Mouse (Mus musculus): ENCODE results near the gene Ccr3. TPM values are rescaled to one million over a fixed set of nuclear protein-coding genes. Genes with fewer than 3 reads are reported as not detected.

The Ccr3 gene
- 4.6 TPM for polyA plus RNA-seq (2017; shearing (Covaris generic))

GRCm38 (mm10) chr9:124021672-124022071 is at the start of gene Ccr3:
Gene Ccr3 (plus strand): TSS chr9:124021972.

GRCm38 (mm10) chr9:123978308-123978707 is 43.5 kb upstream of the Ccr3 start, which contains the start of gene Ccr1l1:
Gene Ccr1l1 (minus strand): TSS chr9:123978408.

Other genes starting within 250 kb of the Ccr3 start
- gene Cxcr6, start 215.5 kb upstream of the Ccr3 start, polyA plus RNA-seq (2017; shearing (Covaris generic)), result 21.6 TPM
- gene Fyco1, start 170.1 kb upstream of the Ccr3 start, polyA plus RNA-seq (2017; shearing (Covaris generic)), result 61.5 TPM
- gene Xcr1, start 159.9 kb upstream of the Ccr3 start, polyA plus RNA-seq (2017; shearing (Covaris generic)), result 0.49 TPM
- 0.50 TPM for gene Ccr1, start 53.3 kb upstream of the Ccr3 start, polyA plus RNA-seq (2017; shearing (Covaris generic))
- not detected for gene Ccr1l1, start 43.6 kb upstream of the Ccr3 start, polyA plus RNA-seq (2017; shearing (Covaris generic))
- gene Ccr2, start 80.0 kb downstream of the Ccr3 start, polyA plus RNA-seq (2017; shearing (Covaris generic)), result 32.0 TPM
- 13.5 TPM for gene Ccr5, start 99.6 kb downstream of the Ccr3 start, polyA plus RNA-seq (2017; shearing (Covaris generic))

Measured in inflammation-experienced regulatory T-cells, adult 16 weeks (primary cell).